Mouse (Mus musculus) E14TG2a.4 (cell line): ENCODE results near the gene Gm9745.
"Not testable (repeated sequence)": the region's sequence is repeated elsewhere in the genome, so short reads cannot be mapped to it uniquely, and the experiment has no call there.

Source experiments
- CTCF ChIP-seq: conservative IDR thresholded peaks from 2 replicates; pipeline ENCODE4 v1.5.1; 2014; ENCODE audit warnings: low read length
- NANOG ChIP-seq: IDR thresholded peaks from 2 replicates; pipeline ENCODE4 v1.6.1; 2014; ENCODE audit warnings: borderline replicate concordance, low read length, mixed read lengths
- POU5F1 ChIP-seq: IDR thresholded peaks from 2 replicates; pipeline ENCODE4 v1.6.1; 2014; ENCODE audit warnings: low read length, borderline replicate concordance

DNA sequence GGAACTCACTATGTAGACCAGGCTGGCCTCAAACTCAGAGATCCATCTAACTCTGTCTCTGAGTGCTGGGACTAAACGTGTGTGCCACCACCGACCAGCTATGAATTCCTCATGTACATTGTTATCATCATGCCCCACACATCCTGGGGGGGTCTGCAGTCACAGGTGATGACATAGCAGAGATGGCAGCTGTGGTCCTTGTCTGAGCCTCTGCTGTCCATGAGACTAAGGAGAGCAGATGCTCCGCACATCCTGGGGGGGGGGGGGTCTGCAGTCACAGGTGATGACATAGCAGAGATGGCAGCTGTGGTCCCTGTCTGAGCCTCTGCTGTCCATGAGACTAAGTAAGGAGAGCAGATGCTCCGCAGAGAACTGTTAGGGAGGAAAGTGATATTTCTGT is 6.9 kb downstream of the Gm9745 start:
- TF ChIP-seq CTCF, POU5F1, NANOG: not testable (repeated sequence)
